Mouse (Mus musculus): ENCODE measurements around the gene Slc38a9. TPM values are rescaled to one million over a fixed set of nuclear protein-coding genes. Genes with fewer than 3 reads are reported as not detected.
A peak's percentile ranks its signal among the peaks of the same experiment; 100 is the strongest.

The Slc38a9 gene
- polyA plus RNA-seq, 1 experiment from 2014 or later, result 18.4 TPM

DNA sequence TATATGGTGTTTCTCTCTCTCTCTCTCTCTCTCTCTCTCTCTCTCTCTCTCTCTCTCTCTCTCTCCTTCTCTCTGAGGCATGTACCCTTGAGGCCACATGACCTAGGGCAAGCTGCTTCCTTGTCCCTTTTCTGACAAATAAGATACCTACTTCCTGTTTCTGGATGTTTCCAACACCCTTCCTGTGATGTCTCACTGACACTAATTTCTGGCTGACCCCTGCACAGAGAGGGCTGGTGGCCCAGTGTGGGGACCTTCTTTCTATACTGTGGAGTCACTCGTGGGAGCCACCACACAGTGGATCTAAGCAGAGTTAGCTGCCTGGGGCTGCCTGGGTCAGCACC, 100.0 kb downstream of the Slc38a9 start:
- Histone ChIP-seq H3K4me3 (ENCODE audit: low read length) (no peak overlapping the region), H3K4me2 (replicated peaks; ENCODE audit: low read depth, low read length) (no peak overlapping the region), H3K4me1 (ENCODE audit: insufficient read depth, low read length) (peaks cover 27% of the 10 kb centered on the region), H3K27ac (ENCODE audit: low read length) (no peak overlapping the region), H3K9ac (replicated peaks; ENCODE audit: low read length) (no peak overlapping the region), H3K36me3 (ENCODE audit: insufficient read depth, low read length) (no peaks in the 10 kb centered on the region), H3K27me3 (ENCODE audit: insufficient read depth, low read length) (no peaks in the 10 kb centered on the region), H3K9me3 (ENCODE audit: low read length) (no peaks in the 10 kb centered on the region)
- peak; percentile 20; the same call in 1 of the 2 replicates for ATAC-seq (ENCODE audit: low FRiP score, low TSS enrichment)
- 32% methylated on average over 1 of the region's 1 CpGs for WGBS

DNA sequence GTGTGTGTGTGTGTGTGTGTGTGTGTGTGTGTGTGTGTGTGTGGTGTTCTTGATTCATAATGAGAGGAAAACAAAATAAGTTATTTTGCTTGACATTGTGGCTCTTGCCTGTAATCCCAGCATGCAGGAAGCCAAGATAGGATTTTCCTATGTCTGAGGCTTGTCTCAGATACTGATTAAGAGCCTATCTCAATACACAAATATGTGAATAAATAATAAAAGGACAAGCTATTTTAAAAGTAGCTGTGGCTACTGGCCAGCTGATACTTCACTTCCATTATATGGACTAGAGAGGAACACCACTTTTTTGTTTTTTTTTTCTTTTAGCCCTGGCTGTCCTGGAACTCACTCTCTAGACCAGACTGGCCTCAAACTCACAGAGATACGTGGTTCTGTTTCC, 101.2 kb downstream of the Slc38a9 start:
- Histone ChIP-seq H3K27ac (ENCODE audit: low read length) (peak overlapping the region; percentile 57; the same call in 1 of the 2 replicates), H3K36me3 (ENCODE audit: insufficient read depth, low read length) (no peaks in the 10 kb centered on the region), H3K4me2 (replicated peaks; ENCODE audit: low read depth, low read length) (no peak overlapping the region), H3K4me3 (ENCODE audit: low read length) (no peak overlapping the region), H3K9me3 (ENCODE audit: low read length) (0 out of 2 replicates have a peak, but pooled peaks cover 4% of the 10 kb centered on the region), H3K27me3 (ENCODE audit: insufficient read depth, low read length) (no peaks in the 10 kb centered on the region), H3K9ac (replicated peaks; ENCODE audit: low read length) (no peak overlapping the region), H3K4me1 (ENCODE audit: insufficient read depth, low read length) (peaks cover 21% of the 10 kb centered on the region)
- no peak for ATAC-seq (ENCODE audit: low FRiP score, low TSS enrichment)
- WGBS, result 38% methylated on average over 1 of the region's 1 CpGs

DNA sequence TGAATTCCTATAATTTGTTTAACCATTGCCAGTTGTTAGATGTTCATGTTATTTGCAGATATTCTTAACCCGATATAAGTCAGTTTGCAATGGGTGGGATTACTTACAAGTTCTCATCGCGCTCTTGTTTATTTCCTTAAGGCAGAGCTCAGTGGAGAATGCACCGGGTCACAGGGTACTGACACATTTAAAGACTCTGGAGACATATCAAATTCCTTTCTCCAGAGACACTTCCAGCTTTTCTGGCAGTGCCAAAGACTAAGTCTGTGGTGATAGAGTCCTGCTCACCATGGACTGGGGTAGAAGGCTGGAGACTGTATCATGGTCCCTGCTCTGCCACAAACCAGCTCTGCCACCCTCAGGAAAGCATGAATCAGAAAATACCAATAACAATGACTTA, 102.0 kb downstream of the Slc38a9 start:
- Histone ChIP-seq H3K9ac (replicated peaks; ENCODE audit: low read length) (no peak overlapping the region), H3K9me3 (ENCODE audit: low read length) (peaks cover 10% of the 10 kb centered on the region), H3K4me1 (ENCODE audit: insufficient read depth, low read length) (peaks cover 21% of the 10 kb centered on the region), H3K36me3 (ENCODE audit: insufficient read depth, low read length) (no peaks in the 10 kb centered on the region; the same call in 1 of the 2 replicates), H3K27ac (ENCODE audit: low read length) (0 out of 2 replicates have a peak overlapping the region, but pooled peaks have one; percentile 2), H3K4me2 (replicated peaks; ENCODE audit: low read depth, low read length) (no peak overlapping the region), H3K4me3 (ENCODE audit: low read length) (no peak overlapping the region), H3K27me3 (ENCODE audit: insufficient read depth, low read length) (no peaks in the 10 kb centered on the region)
- ATAC-seq (ENCODE audit: low FRiP score, low TSS enrichment), result no peak
- 18% methylated on average over 4 of the region's 4 CpGs for WGBS

DNA sequence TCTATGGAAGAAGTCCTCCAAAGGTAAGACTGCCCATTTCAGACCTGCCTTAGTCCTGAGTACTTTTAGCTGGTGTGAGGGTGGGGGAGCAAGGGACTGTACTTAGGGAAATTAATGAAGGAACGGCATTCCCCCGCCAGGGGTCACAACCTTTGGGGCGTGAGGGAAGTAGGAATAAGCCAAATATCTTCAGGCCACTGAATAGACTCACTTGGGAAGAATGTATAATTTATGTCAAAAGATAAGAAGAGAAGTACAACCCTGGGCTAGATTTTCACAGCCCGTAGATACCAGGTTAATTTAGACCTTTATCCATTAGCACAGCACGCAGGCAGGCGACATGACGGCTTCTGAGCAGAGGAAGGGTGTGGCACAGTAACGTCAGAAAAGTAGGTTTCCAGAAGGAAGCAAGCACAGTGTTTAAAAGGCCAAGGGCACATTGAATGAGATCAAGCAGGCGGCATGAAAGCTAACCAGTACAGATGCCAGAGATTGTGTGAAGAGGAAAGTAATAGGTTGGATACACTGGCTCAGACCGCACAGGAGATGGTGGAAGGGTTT, 103.1 kb downstream of the Slc38a9 start:
- ATAC-seq (ENCODE audit: low FRiP score, low TSS enrichment), result no peak
- Histone ChIP-seq H3K4me3 (ENCODE audit: low read length) (no peak overlapping the region), H3K9ac (replicated peaks; ENCODE audit: low read length) (no peak overlapping the region), H3K36me3 (ENCODE audit: insufficient read depth, low read length) (no peaks in the 10 kb centered on the region; the same call in 1 of the 2 replicates), H3K4me1 (ENCODE audit: insufficient read depth, low read length) (peaks cover 21% of the 10 kb centered on the region), H3K27me3 (ENCODE audit: insufficient read depth, low read length) (no peaks in the 10 kb centered on the region), H3K4me2 (replicated peaks; ENCODE audit: low read depth, low read length) (no peak overlapping the region), H3K9me3 (ENCODE audit: low read length) (peaks cover 15% of the 10 kb centered on the region), H3K27ac (ENCODE audit: low read length) (peak overlapping the region; percentile 67; the same call in 1 of the 2 replicates)
- whole genome bisulfite sequencing, result 55% methylated on average over 10 of the region's 10 CpGs

DNA sequence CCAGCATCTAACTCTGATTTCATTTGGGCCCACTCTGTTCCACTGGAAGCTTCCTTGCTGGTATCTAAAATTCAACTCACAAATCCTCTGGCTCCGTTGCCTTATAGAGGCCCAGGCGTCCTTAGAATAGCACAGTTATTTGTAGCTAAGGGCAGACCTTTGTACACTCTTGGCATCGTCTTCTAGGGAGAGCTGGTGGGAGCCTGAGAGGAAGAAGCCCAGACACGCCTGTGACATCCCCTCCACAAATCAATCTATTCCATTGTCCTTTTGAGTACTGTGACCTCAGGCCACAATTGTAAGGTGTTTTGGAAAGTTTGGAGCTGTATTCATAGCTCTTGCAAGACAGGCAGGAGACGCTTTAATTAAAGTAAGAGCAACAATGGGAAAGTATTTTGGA, 104.0 kb downstream of the Slc38a9 start:
- Histone ChIP-seq H3K4me3 (ENCODE audit: low read length) (no peak overlapping the region), H3K9me3 (ENCODE audit: low read length) (peaks cover 15% of the 10 kb centered on the region), H3K4me1 (ENCODE audit: insufficient read depth, low read length) (peaks cover 21% of the 10 kb centered on the region), H3K9ac (replicated peaks; ENCODE audit: low read length) (no peak overlapping the region), H3K27me3 (ENCODE audit: insufficient read depth, low read length) (no peaks in the 10 kb centered on the region), H3K27ac (ENCODE audit: low read length) (peak overlapping the region; percentile 67), H3K4me2 (replicated peaks; ENCODE audit: low read depth, low read length) (no peak overlapping the region), H3K36me3 (ENCODE audit: insufficient read depth, low read length) (no peaks in the 10 kb centered on the region; the same call in 1 of the 2 replicates)
- WGBS, result 60% methylated on average over 5 of the region's 5 CpGs
- ATAC-seq (ENCODE audit: low FRiP score, low TSS enrichment), result peak; percentile 59; the same call in 1 of the 2 replicates

DNA sequence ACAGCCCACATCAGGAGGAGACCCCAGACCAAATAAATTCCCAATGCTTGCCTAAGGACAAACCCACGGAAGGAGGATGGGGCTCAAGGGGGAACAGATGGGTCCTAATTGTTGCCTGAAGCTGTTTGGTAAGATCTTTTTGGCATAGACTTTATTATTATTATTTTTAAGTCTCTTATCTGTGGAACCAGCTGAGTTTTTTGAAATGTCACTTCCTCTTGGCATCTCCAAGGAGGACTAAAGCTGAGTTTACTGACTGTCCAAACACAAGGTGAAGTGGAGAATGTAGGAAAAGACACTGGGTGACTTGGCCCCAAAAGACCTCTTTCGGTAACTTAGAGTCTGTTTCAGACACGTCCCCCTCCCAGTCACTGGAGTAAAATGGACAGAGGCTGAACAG, 105.1 kb downstream of the Slc38a9 start:
- WGBS, result 88% methylated on average over 3 of the region's 3 CpGs
- Histone ChIP-seq H3K27ac (ENCODE audit: low read length) (no peak overlapping the region), H3K27me3 (ENCODE audit: insufficient read depth, low read length) (no peaks in the 10 kb centered on the region), H3K9me3 (ENCODE audit: low read length) (peaks cover 15% of the 10 kb centered on the region), H3K36me3 (ENCODE audit: insufficient read depth, low read length) (no peaks in the 10 kb centered on the region; the same call in 1 of the 2 replicates), H3K4me3 (ENCODE audit: low read length) (no peak overlapping the region), H3K9ac (replicated peaks; ENCODE audit: low read length) (no peak overlapping the region), H3K4me2 (replicated peaks; ENCODE audit: low read depth, low read length) (no peak overlapping the region), H3K4me1 (ENCODE audit: insufficient read depth, low read length) (peaks cover 23% of the 10 kb centered on the region; the same call in 1 of the 2 replicates)
- no peak for ATAC-seq (ENCODE audit: low FRiP score, low TSS enrichment)

DNA sequence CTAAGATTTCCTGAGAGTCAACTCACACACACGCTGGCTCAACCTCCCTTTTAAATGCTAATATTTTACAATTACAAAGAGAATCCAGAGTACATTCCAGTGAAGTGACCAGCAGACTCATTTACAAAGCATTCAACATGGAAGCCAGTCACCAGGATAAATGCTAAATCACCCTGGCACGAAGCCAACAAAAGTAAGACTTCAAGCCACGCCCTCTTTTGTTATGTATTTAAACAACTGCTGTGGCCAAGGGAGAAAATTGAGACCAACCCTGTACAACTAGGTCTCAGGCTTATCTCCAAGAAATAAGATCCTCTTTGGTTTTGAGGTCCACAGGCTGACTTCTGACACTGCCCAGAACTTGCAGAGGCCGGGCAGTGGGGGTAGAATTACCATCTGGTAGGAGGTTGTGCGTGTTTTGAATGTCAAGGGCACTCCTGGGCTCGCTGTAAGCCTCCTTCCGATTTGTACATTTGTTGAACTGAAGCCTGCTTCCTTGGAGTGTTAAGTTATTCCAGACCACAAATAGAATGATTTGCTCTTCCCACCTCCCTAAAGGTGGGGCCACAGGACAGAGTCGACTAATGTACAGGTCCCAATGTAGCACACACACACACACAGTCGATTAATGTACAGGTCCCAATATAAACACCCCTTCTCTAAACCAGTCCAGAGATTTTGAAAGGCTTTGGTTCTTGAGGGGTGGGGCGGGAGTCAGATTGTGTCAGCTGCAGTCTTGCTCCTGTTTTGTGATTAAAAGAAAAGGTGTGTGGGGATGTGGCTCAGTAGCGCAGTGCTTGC, 110.2 kb downstream of the Slc38a9 start:
- H3K9ac ChIP-seq (replicated peaks; ENCODE audit: low read length), result no peak overlapping the region
- peak; percentile 75 for ATAC-seq (ENCODE audit: low FRiP score, low TSS enrichment)
- WGBS, result 29% methylated on average over 11 of the region's 11 CpGs

DNA sequence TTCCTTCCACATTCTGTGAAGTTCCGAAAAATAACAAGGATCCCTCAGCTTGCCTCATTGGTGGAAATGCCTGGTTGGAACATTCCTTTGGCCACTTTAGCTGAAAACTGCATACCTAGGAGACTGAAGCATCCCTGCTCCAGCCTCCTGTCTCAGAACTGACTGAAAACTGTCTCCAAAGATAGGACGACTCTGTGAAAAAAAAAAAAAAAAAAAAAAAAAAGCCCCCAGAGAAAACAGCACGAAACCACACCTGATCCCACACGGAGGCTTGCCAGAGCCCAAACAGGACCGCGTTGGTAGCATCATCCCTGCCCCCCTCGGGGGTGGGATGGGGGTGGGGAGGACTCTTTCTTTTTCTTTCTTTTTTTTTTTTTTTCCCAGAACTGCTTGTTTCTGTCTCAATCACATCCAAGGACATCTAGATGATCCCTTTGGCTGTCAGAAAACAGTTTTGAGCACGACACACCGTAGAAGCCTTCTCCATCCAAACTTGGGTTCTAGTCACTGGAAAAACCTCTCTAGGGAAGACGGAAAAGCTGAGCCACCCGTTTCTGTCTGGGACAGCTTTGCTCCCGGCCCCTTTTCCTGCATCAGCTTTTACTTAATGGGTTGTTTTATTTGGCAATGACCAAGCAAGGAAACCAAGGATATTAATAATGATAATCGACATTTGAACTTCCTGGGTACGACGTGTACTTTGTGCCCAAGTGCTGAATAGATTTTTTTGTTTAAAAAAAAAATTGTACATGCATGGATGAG, 111.1 kb downstream of the Slc38a9 start:
- Histone ChIP-seq H3K36me3 (ENCODE audit: insufficient read depth, low read length) (no peaks in the 10 kb centered on the region; the same call in 1 of the 2 replicates), H3K9ac (replicated peaks; ENCODE audit: low read length) (no peak overlapping the region), H3K27ac (ENCODE audit: low read length) (peak overlapping the region; percentile 45; the same call in 1 of the 2 replicates), H3K4me1 (ENCODE audit: insufficient read depth, low read length) (peaks cover 17% of the 10 kb centered on the region; the same call in 1 of the 2 replicates), H3K9me3 (ENCODE audit: low read length) (peaks cover 13% of the 10 kb centered on the region), H3K4me2 (replicated peaks; ENCODE audit: low read depth, low read length) (peak overlapping the region; percentile 34), H3K27me3 (ENCODE audit: insufficient read depth, low read length) (no peaks in the 10 kb centered on the region), H3K4me3 (ENCODE audit: low read length) (no peak overlapping the region)
- no peak for ATAC-seq (ENCODE audit: low FRiP score, low TSS enrichment)
- 40% methylated on average over 15 of the region's 15 CpGs for WGBS

More for the DNA sequence above, 110.2 kb downstream of the Slc38a9 start:
- Histone ChIP-seq H3K4me3 (ENCODE audit: low read length) (no peak overlapping the region), H3K9me3 (ENCODE audit: low read length) (peaks cover 15% of the 10 kb centered on the region), H3K27ac (ENCODE audit: low read length) (peak overlapping the region; percentile 67; the same call in 1 of the 2 replicates), H3K36me3 (ENCODE audit: insufficient read depth, low read length) (no peaks in the 10 kb centered on the region; the same call in 1 of the 2 replicates), H3K27me3 (ENCODE audit: insufficient read depth, low read length) (no peaks in the 10 kb centered on the region), H3K4me2 (replicated peaks; ENCODE audit: low read depth, low read length) (no peak overlapping the region; the same call in 1 of the 2 replicates), H3K4me1 (ENCODE audit: insufficient read depth, low read length) (peaks cover 17% of the 10 kb centered on the region; the same call in 1 of the 2 replicates)

DNA sequence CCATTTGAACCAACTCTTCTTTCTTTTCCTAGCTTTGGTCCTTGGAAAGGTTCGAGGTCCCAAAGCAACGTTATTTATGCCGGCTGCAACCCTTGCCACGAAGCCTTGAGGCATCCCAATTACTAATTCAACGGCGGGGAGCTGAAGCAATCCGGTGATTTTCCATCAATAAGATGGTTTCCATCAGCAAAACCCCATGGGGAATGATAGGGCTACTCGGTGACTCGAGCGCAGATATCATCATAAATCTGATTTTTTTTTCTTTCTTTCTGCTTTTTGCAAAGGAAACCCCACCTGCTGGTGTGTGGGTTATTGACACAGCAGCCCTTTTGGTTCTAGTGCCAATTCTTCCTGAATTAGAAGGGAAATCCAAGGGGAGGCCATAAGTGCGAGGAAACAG, 111.7 kb downstream of the Slc38a9 start:
- Histone ChIP-seq H3K27me3 (ENCODE audit: insufficient read depth, low read length) (no peaks in the 10 kb centered on the region), H3K4me3 (ENCODE audit: low read length) (no peak overlapping the region), H3K4me2 (replicated peaks; ENCODE audit: low read depth, low read length) (no peak overlapping the region), H3K9me3 (ENCODE audit: low read length) (peaks cover 8% of the 10 kb centered on the region), H3K4me1 (ENCODE audit: insufficient read depth, low read length) (peaks cover 17% of the 10 kb centered on the region; the same call in 1 of the 2 replicates), H3K36me3 (ENCODE audit: insufficient read depth, low read length) (no peaks in the 10 kb centered on the region; the same call in 1 of the 2 replicates), H3K27ac (ENCODE audit: low read length) (no peak overlapping the region), H3K9ac (replicated peaks; ENCODE audit: low read length) (no peak overlapping the region)
- 60% methylated on average over 11 of the region's 11 CpGs for WGBS
- no peak for ATAC-seq (ENCODE audit: low FRiP score, low TSS enrichment)

All from kidney, embryonic 16.5 days (tissue).